Mouse (Mus musculus) layer of hippocampus, adult 8-10 months (tissue): ENCODE data around the gene Slc13a2. TPM values are rescaled to one million over a fixed set of nuclear protein-coding genes. Genes with fewer than 3 reads are reported as not detected.

Source experiments
- DNase-seq, 2 experiments: peaks; one replicate each; pipeline ENCODE4 v3.0.0; 2022; ENCODE audit warnings: low spot score in 2 of 2
- total RNA-seq, 4 experiments: library from RNA; stranded (reverse); gene quantifications; 2 replicates each; pipeline ENCODE4 v1.2.4; 2022

Slc13a2 gene
- total RNA-seq, 4 experiments from 2014 or later: not detected

DNA sequence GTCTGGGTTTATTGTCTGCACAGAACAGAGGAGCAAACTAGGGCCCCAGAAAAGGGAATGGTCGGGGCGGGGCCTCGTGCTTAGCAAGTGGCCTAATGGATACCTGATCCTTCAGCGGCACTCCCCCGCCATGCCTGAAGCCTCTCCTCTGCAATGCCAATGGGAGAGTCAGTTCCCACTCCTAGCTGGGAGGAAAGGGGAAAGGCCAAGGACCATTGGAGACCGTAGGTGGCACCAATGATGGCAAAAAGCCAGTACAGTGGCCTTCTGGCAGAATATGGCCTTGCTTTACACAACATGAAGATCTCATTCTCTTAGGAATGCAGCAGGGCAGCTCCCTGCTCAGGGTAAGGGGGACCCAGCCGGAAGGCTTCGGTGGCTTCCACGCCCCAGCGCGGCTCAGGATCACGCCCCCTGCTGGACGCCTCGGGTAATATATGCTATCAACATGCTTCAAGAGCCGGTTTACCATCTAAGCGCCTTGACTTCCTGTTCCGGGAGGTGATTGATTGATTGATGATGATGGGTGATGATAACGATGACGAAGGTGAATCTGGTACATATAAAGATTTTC, 13.8 kb upstream of the Slc13a2 start:
- DNase-seq: no peak

DNA sequence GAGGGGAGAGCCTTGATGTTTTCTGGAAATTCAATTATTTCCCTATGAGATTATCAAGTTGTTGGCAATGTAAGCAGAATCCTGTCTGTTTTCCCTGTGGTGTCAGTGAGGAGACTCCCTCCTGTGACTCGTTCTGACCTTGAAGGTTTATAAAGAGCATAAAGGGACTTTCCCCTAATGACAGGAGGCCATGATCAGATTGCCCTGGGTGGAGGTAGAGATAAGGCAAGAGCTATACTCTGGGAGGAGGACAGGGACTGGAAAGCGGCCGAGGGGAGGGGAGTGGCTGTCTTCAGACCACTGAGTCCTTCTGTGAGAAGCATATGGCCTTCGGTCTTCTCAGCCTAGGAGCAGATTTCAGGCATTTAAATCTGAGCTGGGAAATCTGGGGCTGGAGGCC, 12.0 kb upstream of the Slc13a2 start:
- DNase-seq: no peak

DNA sequence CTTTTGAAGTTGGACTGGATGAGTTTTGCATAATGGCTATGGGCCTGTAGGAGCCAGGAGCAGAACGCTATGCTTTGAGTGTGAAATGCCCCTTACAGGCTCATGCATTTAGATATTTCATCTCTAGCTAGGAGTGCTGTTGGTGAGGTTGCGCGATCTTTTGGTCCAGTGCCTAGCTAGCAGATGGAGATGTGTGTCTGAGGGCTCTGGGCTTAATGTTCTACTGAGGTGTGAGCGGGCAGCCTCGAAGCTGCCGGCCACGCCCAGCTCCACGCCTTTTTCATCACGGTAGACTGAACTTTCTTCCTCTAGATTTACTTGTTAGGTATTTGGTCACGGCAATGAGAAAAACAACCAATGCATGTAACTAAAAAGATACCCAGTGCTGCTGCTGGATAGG, 9.2 kb upstream of the Slc13a2 start:
- no peak for DNase-seq

DNA sequence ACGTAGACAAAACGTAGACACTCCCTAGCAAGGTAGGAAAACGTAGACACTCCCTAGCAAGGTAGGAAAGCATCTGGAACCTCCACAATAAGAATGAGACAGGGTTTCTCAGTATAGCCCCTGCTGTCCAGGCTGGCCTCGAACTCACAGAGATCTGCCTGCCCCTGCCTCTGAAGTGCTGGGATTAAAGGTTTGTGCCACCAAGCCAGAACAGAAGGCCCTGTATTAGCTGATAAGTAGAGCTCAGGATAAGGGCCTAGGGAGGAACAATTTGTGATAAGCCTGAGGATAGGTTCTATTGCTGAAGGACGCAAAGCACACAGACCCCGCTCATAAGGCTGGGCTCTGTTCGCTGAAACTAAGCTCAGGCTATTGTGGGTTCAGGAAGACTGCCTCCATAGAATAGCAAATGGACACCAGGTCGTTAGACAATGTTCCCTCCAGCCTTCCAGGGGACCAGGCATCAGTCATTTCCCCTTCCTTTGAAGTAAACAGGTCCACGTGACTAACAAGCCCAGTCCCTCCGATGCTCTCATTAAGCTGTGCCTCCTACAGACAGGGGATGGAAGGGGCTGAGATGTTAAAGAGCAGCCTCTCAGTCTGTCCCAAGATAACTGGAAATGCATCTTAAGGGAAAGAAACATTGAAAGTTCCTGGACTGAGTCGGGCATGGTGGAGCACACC, 8.3 kb upstream of the Slc13a2 start:
- no peak for DNase-seq

DNA sequence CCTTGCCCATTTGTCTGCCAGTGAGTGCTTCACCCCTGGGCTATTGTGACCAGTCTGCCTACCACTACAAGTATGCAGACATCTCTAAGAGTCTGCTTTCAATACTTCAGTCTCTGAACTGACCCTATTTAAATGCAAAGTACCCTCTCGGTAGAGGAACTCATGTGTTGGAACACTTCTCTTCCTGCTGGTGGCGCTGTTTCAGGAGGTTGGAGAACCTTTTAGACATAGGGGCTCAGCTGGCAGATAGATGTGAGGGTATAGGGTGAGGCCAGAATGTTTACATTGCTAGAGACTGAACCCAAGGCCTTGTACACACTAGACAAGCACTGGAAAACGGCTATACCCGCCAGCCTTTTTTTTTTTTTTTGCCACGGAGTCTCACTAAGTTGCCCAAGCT, 6.3 kb upstream of the Slc13a2 start:
- no peak for DNase-seq

DNA sequence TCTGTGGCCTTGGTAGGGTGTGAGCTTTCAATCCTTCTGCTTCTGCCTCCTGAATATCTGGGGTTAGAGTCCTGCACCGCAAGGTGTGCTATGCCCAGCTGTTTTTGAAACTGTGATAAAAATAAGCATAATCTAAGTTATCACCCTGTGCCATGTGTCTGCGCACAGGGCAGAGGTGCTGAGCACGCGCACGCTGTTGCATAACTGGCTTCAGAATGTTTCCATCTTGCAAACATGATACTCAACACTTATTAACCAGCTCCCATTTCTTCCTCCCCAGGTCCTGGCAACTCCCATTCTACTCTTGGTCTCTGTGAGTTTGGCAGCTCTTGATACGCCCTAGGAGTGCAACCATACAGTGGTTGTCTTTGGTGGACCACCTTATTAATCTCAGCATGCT, 5.6 kb upstream of the Slc13a2 start:
- DNase-seq: no peak

DNA sequence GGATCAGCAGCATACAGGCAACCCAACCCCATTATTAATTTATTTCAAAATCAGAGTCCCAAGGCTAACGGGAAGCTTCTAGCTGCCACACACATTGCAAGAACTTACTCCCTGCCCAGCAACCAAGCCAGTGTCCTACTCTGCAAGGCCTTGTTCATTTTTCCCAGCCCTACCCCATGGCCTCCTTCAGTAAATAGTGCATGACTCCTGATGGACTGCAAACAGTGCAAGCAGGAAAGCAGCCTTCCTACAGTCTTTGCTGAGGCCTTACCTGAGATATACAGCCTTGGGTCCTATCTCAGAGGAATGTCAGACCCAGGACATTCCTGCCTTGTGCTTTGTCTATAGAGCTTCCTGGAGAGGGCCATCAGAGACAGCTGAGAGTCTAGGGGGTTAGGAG, 3.6 kb upstream of the Slc13a2 start:
- no peak for DNase-seq

DNA sequence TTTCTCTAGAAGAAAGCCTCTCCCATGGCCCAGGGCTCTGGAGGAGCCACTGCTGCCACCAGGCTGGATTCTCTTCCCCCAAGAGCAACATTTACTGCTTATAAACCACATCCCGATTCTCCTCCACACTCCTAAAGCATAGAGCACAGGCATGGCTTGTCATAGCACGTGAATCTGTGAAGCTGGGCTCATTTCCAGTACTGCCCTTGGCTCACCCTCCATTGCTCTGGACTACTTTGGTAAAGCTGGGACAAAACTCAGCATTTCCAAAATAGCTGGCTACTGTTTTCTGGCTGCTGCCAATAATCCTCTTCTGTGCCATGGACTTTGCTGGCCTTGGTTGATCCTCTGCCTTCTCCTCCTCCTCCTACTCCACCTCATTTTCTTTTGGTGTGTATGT, 2.3 kb upstream of the Slc13a2 start:
- peak; percentile 14 to 20 for DNase-seq

DNA sequence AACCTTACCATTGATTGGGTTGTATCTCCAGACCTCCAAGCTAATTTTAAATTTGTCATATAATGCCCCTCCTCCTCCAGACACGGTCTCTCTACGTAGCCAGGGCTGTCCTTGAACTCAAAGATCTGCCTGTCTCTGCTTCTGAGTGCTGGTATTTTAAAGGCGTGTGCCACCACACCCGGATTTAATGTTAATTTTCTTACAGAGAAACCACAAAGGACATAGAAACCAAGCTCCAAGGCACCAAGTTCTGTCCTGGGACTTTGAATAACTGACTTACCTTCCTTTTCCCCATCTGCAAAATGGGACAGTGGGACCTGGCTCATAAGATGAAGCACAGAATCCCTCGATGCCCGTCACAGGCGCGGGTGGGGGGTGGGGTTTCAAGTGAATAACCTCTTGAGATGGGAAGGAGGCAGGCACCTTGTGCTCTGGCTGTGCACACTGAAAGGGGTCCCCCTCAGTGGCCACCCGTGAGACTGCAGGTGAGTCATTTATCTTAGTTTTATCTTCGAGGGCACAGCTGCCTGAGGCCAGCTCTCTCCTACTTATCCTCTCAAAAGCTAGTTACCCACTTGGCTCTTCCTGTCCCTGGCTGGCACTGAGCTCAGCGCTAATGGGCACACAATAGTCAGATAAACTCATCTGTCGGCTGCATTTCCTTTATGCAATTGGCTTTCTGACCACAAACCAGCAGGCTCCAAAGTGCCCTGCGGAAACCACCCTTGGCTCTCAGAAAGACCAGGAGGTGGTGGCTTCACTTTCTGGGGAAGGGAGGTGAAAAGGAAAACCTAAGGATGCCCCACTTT, 612 bp downstream of the Slc13a2 start:
- no peak for DNase-seq

DNA sequence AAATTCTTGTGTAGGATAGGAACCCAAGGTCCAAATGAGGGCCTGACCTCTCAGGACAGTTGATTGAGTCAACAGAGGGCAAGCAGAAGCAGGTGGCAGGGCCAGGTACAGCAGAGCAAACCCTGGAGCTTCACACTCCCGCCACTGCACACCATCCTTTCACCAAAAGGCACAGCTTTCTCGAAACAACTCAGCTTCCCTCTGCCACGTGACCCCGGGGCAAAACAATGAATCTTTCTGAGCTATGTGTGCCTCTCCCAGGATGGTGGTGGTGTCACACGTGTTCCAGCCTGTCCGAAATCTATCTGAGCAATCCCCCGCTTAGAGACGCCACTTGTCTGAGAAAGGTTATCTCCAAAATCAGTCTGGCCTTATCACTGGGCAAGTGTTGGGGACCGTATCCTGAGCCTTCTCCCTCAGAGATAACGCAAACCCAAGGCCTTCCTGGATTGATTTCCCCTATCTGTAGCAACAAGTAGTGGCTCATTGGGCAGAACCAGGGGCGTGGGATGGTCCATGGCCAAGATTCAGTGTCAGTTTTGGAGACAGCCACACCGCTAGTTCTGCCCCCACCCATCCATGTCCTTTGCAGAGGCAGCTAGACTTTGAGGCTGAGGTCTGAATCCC, 1.6 kb downstream of the Slc13a2 start:
- DNase-seq: no peak

DNA sequence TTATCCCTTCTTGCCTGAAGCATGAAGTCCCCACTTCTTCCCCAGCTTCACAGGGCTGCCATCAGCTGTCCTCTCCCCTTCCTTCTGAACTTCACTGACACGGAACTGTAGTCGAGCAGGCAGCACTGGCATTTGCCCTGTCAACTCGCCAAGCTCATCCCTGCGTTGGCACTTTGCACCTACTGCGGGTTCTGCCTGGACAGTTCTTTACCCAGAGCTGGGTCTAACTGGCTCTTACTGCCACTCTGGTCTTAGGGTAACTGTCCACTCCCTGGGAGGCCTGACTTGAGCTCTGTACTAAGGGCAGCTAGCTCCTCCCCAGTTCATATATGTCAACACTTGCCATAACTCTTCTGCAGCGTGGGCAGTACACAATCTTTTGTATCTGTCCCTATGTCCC, 5.2 kb downstream of the Slc13a2 start:
- no peak for DNase-seq

DNA sequence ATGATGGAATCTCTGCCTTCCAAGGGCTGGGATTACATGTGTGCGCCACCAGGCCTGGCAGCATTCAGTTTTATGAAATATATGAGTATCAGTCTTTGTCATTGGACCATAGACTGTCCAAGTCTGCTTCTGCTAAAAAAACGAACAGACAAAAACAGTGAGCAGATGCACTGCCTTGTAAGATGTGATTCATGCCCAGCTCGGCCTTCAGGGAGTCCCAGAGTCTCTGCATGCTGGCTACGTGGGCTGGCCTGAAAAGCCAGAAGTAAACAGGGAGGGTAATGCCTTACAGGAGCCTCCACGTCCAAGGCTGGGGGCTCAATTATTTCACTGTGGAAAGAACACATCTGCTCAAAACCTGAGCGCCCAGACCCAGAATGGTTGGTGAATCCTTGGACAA, 9.2 kb downstream of the Slc13a2 start:
- peak; percentile 26 to 27 for DNase-seq

DNA sequence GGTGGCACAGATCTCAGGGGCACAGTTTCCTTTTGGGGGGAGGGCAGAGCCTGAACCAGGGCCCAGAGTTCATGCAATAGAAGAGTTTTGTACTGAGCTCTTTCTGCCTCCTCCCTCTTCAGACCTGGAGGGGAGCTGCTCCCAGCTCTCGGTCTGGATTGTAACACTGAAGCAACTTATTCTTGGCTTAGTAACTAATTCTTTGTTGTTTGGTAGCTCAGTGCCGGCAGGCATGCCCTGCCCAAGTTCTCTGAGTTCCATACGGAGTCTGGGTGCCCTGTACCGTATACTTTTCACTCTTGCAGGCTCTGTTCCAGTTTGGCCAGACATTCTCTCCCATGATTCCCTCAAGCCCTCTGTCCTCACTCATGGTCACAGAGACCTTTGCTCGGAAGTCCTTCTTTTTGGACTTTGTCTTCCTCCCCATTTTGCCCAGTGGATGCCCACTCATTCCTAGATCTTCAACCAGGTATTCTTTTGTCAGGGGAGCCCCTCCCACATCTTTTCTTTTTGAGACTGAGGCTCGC, 9.6 kb downstream of the Slc13a2 start:
- DNase-seq: no peak

DNA sequence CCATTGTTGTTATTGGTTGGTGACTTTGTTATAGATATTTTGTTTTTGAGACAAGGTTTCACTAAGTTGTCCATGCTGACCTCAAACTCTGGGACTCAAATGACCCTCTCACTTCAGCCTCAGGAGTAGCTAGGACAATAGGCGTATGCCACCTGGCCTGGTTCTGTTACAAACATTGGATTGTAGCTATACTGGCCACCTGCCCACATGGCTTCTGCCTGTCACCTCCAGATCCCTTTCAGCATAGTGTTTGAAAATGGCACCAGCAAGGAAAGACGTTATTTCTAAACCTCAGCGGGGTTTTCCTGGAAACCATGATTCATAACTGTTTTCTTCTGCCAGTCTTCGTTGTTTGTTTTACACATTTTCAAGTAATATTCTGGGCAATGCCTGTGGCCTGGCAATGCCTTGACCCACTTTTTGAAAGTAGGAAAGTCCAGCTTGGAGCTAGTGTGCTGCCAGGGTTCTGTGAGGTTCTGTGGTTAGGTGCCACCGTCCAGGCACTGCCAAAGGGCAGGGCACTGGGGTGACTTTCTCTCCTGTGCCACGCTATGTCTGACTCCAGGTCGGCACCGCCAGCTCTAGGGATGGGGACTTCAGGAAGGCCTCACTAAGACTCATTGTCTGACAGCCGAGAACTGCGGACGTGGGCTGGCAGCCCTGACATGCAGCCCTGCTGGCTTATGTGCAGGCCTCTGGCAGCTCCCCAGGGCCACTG, 10.3 kb downstream of the Slc13a2 start:
- peak; percentile 32 to 35 for DNase-seq

DNA sequence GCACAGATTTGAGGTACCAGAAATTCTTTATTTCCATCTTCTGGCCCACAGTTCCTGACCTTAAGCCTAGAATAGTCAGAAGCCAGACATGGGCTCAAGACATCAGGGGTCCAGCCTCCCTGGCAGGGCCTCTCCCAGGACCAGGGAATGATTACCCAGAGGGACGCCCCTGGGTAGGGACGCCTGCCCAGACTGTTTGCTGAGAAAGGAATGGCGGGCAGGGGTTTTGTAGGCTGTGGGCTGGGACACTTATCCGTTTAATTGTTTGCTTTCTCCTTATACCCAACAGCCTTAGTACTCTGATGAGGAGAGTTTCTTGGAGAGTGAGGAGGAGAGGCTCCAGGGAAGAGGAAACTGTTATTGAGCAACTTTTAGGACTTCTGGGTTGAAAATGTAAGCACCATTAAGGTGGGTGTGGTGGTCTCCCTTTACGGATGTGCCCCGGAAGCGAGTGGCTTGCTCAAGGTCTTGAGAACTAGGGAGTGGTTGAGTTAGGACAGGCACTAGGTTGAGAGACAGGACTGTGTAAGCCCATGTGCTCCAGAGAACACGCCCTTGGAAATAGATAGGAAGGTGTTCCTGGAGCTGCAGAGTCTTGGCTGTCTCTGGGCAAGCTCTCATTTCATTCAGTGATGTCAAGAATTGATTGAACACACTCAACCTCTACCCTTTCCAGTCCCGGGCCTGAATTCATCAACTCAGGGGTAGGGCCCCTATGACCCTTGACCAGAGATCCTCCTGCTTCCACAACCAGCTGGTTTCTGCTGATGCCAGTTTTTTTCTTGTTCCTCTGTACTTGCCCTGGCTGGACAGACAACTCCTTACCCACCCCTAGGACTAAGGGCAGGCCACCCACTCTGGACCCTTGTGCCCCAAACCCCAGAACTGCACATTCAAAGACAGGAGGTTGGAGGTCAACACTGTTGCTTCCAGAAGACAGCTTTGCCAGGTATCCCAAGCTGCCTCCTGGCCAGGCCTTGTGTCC, 13.5 kb downstream of the Slc13a2 start:
- DNase-seq: no peak

DNA sequence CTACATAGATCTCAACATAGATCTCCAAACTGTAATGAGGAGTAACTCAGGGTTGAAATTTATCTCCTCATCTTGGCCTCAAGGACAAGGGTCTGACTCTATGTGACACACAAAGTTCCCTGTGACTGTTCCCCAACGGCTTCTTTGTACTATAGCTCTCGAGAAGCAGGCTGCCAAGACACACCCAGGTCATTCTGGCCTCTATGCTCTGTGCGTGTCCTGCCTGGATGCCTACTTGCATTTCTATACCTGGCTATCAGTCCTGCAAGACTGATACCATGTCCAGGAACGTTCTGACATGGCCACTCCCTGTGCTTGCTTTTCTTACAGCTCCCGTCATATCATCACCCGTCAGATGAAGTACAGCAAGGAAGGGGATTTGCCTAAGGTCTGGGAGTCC, 20.0 kb downstream of the Slc13a2 start:
- no peak for DNase-seq

DNA sequence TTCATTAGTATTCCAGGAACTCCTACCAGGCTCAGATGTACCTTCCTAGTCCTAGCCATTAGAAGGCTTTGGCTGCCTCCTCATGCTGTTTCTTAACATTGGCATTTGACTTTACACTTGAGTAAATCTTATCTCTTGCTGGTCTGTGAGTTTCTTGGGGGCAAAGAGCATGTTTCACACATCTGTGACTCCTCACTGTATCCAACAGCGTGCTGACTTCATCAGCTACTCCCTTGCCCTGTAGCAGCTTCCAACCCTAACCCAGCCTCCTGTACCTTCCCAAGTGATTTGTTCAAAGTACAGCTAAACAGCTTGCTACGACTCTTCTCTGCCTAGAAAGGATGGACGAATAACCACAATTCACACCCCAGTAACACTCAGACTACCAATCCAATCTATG, 20.5 kb downstream of the Slc13a2 start:
- DNase-seq: no peak

DNA sequence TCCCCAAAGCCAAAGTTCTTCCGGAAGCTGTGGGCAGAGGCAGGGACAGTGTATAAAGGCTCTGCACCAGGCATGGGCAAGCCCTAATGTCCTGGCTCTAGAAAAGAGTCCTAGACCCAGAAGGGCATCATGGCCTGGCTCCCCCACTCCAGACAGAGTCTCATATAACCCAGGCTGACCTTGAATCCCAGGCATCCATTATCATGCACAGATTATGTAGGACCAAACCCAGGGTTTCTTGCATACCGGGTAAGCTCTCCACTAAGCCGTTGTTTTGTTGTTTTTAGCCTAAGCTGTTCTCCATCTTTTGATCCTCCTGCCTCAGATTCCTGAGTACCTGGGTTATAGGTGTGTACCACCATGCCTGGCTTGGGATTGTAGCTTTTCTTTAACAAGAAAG, 21.1 kb downstream of the Slc13a2 start:
- DNase-seq: no peak

DNA sequence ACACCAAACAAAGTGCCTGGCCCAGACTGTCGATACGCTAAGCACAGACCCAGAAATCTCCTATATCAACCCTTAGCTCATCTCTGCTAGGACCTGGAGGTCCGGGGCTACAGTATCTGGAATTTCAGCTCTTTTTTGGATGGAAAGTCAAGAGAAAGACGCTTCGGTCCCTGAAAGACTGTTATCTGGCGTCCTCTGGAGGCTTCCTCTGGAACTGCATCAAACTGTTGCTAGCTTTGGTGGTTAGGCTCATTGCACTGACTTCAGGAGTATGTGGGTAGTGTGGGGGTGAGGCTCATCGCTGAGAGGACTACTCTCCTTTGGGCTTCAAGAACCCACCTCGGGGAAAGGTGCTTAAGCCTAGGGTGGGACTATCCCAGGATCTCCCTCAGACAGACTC, 22.3 kb downstream of the Slc13a2 start:
- DNase-seq: peak; percentile 45 to 84

DNA sequence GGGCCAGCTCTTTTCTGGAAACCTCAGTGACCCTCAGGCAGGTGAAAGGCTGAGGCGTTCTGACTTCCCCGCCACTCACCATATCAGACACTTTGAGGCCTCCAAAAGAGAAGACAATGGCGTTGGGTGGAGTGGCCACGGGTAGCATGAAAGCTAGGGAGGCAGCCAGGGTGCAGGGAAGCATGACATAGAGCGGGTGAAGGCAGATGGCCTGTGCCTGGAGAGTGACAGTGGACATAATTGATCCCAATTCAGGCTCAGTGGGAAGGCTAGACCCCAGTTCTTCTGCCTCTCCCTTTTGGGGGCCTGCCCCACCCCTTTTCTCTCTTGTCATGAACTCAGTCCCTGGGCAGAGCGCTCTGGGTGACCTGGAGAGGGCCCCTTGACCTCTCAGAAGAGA, 23.8 kb downstream of the Slc13a2 start:
- no peak for DNase-seq
